ENCODE assay signal across 8 mouse cellular contexts in genomic region chr7:127278311-127278710, GRCm38 (mm10). TPM values are rescaled to one million over a fixed set of nuclear protein-coding genes. Genes with fewer than 3 reads are reported as not detected.
DNase-seq lines count a peak whose midpoint lies in the region; TF ChIP-seq lines count a peak whose summit lies in the region.

No protein-coding gene starts in this region.

- WGBS in heart, adult 2 months, result 35% methylated on average over 8 of the region's 8 CpGs

- TF ChIP-seq EP300 in heart, adult 2 months (IDR thresholded peaks at IDR 0.05; ENCODE audit: insufficient read depth, low read depth, low read length), result no peak

- H3K9ac ChIP-seq in heart, adult 2 months (ENCODE audit: low read depth, low read length), result no peak overlapping the region

- H3K4me3 ChIP-seq in heart, adult 2 months, result no peak overlapping the region

- intact Hi-C loops in heart, adult 2 months (cut with DNase I), result no loop called here

- no peaks in the 10 kb centered on the region for H3K79me2 ChIP-seq in heart, adult 2 months (replicated peaks; ENCODE audit: control insufficient read depth, insufficient read depth, low read length)

- H3K27me3 ChIP-seq in heart, adult 2 months (ENCODE audit: control insufficient read depth, insufficient read depth, low read length), result no peaks in the 10 kb centered on the region

- peak; percentile 55 for TF ChIP-seq CTCF in heart, adult 2 months (IDR thresholded peaks at IDR 0.05)
- peak; percentile 62 for TF ChIP-seq CTCF in brain, embryonic 14.5 days (IDR thresholded peaks at IDR 0.05; ENCODE audit: borderline replicate concordance, extremely low read depth, insufficient read depth, insufficient read length)

- no peaks in the 10 kb centered on the region for H3K36me3 ChIP-seq in heart, adult 2 months (ENCODE audit: control insufficient read depth, insufficient read depth, low read length)

- no peaks in the 10 kb centered on the region; the same call in 1 of the 2 replicates for H3K4me1 ChIP-seq in heart, adult 2 months (ENCODE audit: control insufficient read depth, insufficient read depth, low read length)

- TF ChIP-seq POLR2A in heart, adult 2 months (IDR thresholded peaks at IDR 0.05; ENCODE audit: insufficient read depth, low read depth, low read length), result no peak
- no peak for TF ChIP-seq POLR2A in brain, embryonic 14.5 days (IDR thresholded peaks at IDR 0.05; ENCODE audit: borderline replicate concordance, extremely low read depth, insufficient read depth, insufficient read length, poor library complexity, severe bottlenecking)

- no peak for DNase-seq in heart, adult 2 months
- DNase-seq in heart, adult 11 months, result no peak
- DNase-seq in CD4-positive, CD25-positive, alpha-beta regulatory T cell, adult 2 months (ENCODE audit: low read depth, low spot score), result peak; percentile 87
- peak; percentile 60 for DNase-seq in brain, embryonic 14.5 days (ENCODE audit: low read depth)
- DNase-seq in kidney, adult 9 months, result peak; percentile 81
- DNase-seq in lung, postnatal 4 days, result peak; percentile 59 to 71
- peak; percentile 83 for DNase-seq in thymus, postnatal 25 days
- no peak for DNase-seq in urinary bladder, postnatal 4 days (ENCODE audit: low spot score in 2 of 2)

- no peak overlapping the region for H3K27ac ChIP-seq in heart, adult 2 months

RNA-seq across cellular contexts. Expression of gene Sephs2, which starts 4.5 kb away (rescaled TPM):
- 10 to 100 TPM; 27.2 to 32.9 TPM for total RNA-seq in heart, adult 2 months (2021)
- 14.8 and 22.5 TPM in 2 replicates for polyA plus RNA-seq in heart, adult 2 months (2012; rRNA removed)
- 21.5 and 28.6 TPM in 2 replicates for polyA plus RNA-seq in brain, embryonic 14.5 days (2012; rRNA removed)

RNA-seq across cellular contexts. Expression of gene Itgal, which starts 17.7 kb away (rescaled TPM):
- total RNA-seq in heart, adult 2 months (2021), result 1 to 10 TPM; 1.7 to 2.3 TPM
- polyA plus RNA-seq in heart, adult 2 months (2012; rRNA removed), result 3.0 and 5.0 TPM in 2 replicates
- polyA plus RNA-seq in brain, embryonic 14.5 days (2012; rRNA removed), result 0.47 and 0.49 TPM in 2 replicates

RNA-seq across cellular contexts. Expression of gene Dctpp1, which starts 17.8 kb away (rescaled TPM):
- 10 to 100 TPM; 38.7 to 44.6 TPM for total RNA-seq in heart, adult 2 months (2021)
- 42.0 and 46.6 TPM in 2 replicates for polyA plus RNA-seq in heart, adult 2 months (2012; rRNA removed)
- polyA plus RNA-seq in brain, embryonic 14.5 days (2012; rRNA removed), result 82.3 and 131 TPM in 2 replicates

RNA-seq across cellular contexts. Expression of gene Zfp771, which starts 34.2 kb away (rescaled TPM):
- 10 to 100 TPM; 14.7 to 21.0 TPM for total RNA-seq in heart, adult 2 months (2021)
- 16.9 and 30.0 TPM in 2 replicates for polyA plus RNA-seq in heart, adult 2 months (2012; rRNA removed)
- polyA plus RNA-seq in brain, embryonic 14.5 days (2012; rRNA removed), result 88.1 and 118 TPM in 2 replicates

RNA-seq across cellular contexts. Expression of gene Sept1, which starts 45.4 kb away (rescaled TPM):
- 1 to 10 TPM; 2.5 to 4.7 TPM for total RNA-seq in heart, adult 2 months (2021)
- polyA plus RNA-seq in heart, adult 2 months (2012; rRNA removed), result 6.2 and 13.0 TPM in 2 replicates
- 19.4 and 22.6 TPM in 2 replicates for polyA plus RNA-seq in brain, embryonic 14.5 days (2012; rRNA removed)

Comparison
In these comparisons a context has a peak if more than half of its experiments do, and no peak if none do; other contexts are left out.
1. DNase-seq: peak in CD4-positive, CD25-positive, alpha-beta regulatory T cell, adult 2 months (single experiment), brain, embryonic 14.5 days (single experiment), kidney, adult 9 months (single experiment), lung, postnatal 4 days (2 of 2) and thymus, postnatal 25 days (single experiment); none in heart, adult 2 months (0 of 2), heart, adult 11 months (single experiment) and urinary bladder, postnatal 4 days (0 of 2).